ENCODE assay signal across 9 mouse cellular contexts in the genomic region with DNA sequence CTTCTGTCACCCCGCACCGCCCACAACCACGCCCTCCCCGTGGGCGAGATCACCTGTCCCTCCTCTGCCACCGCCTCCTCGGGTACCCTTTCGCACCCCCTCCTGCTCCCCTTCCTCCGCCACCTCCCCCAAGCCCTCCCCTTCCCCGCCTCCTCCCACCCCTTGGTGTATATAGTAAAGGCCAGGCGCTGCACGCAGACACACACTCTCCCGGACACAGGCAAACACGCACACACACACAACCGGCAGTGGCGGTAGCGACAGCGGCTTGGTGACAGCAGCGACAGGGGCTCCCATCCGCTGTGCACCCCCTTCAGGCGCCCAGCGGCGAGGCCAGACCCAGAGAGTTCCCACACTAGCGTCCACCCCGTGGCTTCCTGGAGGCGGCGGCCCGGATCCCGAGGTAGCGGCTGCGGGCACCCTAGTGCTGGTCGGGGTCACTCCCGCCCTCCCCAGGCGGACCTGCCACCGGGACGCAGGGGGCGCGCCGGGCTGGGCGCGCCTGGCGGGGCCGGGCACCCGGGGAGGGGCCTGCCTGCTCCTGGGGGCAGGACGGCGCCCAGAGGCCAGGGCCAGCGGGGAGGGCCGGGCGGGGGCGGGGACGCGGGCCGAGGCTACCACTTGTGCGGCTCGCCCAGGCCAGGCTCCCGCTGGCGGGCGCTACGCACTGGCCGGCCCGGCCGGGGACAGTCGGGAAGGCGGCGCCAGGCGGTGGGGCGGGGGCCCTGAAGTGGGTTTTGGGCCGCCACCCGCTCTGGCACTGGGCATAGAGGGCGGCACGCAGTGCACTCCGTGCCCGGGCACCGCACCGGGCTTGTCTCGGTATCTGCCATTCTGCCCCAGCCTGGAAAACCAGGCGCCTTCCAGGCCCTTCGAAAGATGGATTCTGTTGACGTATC. TPM values are rescaled to one million over a fixed set of nuclear protein-coding genes. Genes with fewer than 3 reads are reported as not detected.
DNase-seq lines count a peak whose midpoint lies in the region; ATAC-seq and TF ChIP-seq lines count a peak whose summit lies in the region.
"Had no signal": no experiment of that assay in that cellular context is flagged by ENCODE, and none has a peak within 500 bp of the region (broad histone marks: within the 10 kb centered on the region; RNA-seq: fewer than 3 reads in every experiment).

TSS of gene Rai2 (plus strand) at position 205 of the 899 bp plus-strand sequence.

- peak within 1 kb of the TSS; percentile 54 for H3K9ac ChIP-seq in intestine, embryonic 14.5 days (ENCODE audit: low read length)
- H3K9ac ChIP-seq in limb, embryonic 15.5 days, result no peak within 1 kb of the TSS
- H3K9ac ChIP-seq in midbrain, postnatal 0 days (replicated peaks; ENCODE audit: low read length, poor library complexity, severe bottlenecking), result peak within 1 kb of the TSS; percentile 76

- TF ChIP-seq CTCF in midbrain, postnatal 0 days (IDR thresholded peaks at IDR 0.05), result no peak; the same call in 1 of the 2 replicates

- peak within 1 kb of the TSS; percentile 53 for H3K4me2 ChIP-seq in intestine, embryonic 14.5 days (ENCODE audit: low read length)
- peak within 1 kb of the TSS; percentile 88 for H3K4me2 ChIP-seq in limb, embryonic 15.5 days
- peak within 1 kb of the TSS; percentile 68 for H3K4me2 ChIP-seq in midbrain, postnatal 0 days (ENCODE audit: low read depth, low read length, poor library complexity, severe bottlenecking)

- no peaks in the 10 kb centered on the region for H3K36me3 ChIP-seq in intestine, embryonic 14.5 days (ENCODE audit: control insufficient read depth, insufficient read depth, low read length)
- no peaks in the 10 kb centered on the region for H3K36me3 ChIP-seq in limb, embryonic 15.5 days
- H3K36me3 ChIP-seq in midbrain, postnatal 0 days (ENCODE audit: insufficient read depth, low read length), result no peaks in the 10 kb centered on the region

- H3K27me3 ChIP-seq in intestine, embryonic 14.5 days (replicated peaks; ENCODE audit: control insufficient read depth, insufficient read depth, low read length), result peaks cover 31% of the 10 kb centered on the region
- peaks cover 62% of the 10 kb centered on the region for H3K27me3 ChIP-seq in limb, embryonic 15.5 days
- H3K27me3 ChIP-seq in midbrain, postnatal 0 days (ENCODE audit: insufficient read depth, low read length), result peaks cover 8% of the 10 kb centered on the region; the same call in 1 of the 2 replicates

- peak; percentile 81 for ATAC-seq in intestine, embryonic 14.5 days (replicated peaks; ENCODE audit: low FRiP score, low TSS enrichment, low read depth)
- ATAC-seq in limb, embryonic 15.5 days (ENCODE audit: insufficient number of reproducible peaks, low FRiP score, low TSS enrichment, low read depth), result 0 out of 2 replicates have a peak, but pooled peaks have one; percentile 63
- peak; percentile 83 for ATAC-seq in midbrain, postnatal 0 days (ENCODE audit: low FRiP score)

- peak; percentile 48 to 50 for DNase-seq in lung, adult 18-20 months
- DNase-seq in lung, postnatal 25 days (ENCODE audit: low spot score), result no peak
- peak; percentile 20 to 40 for DNase-seq in cerebellum, postnatal 4 days (ENCODE audit: low spot score in 2 of 2)
- peak; percentile 20 to 23 for DNase-seq in gastrocnemius, postnatal 4 days (ENCODE audit: low spot score in 2 of 2)
- peak; percentile 64 for DNase-seq in intestine, embryonic 14.5 days (ENCODE audit: low spot score)
- DNase-seq in midbrain, postnatal 0 days (ENCODE audit: low spot score), result peak; percentile 71
- DNase-seq in spleen, postnatal 4 days (ENCODE audit: low spot score in 2 of 2), result no peak

- H3K4me3 ChIP-seq in intestine, embryonic 14.5 days (ENCODE audit: low read depth, low read length), result peak within 1 kb of the TSS; percentile 45
- H3K4me3 ChIP-seq in limb, embryonic 15.5 days, result peak within 1 kb of the TSS; percentile 49
- H3K4me3 ChIP-seq in midbrain, postnatal 0 days (ENCODE audit: low read depth, low read length), result peak within 1 kb of the TSS; percentile 57

- 17% methylated on average over 45 of the region's 79 CpGs for WGBS in intestine, embryonic 14.5 days
- WGBS in limb, embryonic 15.5 days, result 24% methylated on average over 50 of the region's 79 CpGs
- 32% methylated on average over 48 of the region's 79 CpGs for WGBS in midbrain, postnatal 0 days

- H3K27ac ChIP-seq in intestine, embryonic 14.5 days (ENCODE audit: low read depth), result peak within 1 kb of the TSS; percentile 43; the same call in 1 of the 2 replicates
- H3K27ac ChIP-seq in limb, embryonic 15.5 days, result no peak within 1 kb of the TSS
- H3K27ac ChIP-seq in midbrain, postnatal 0 days (ENCODE audit: low read depth, low read length), result peak within 1 kb of the TSS; percentile 77

- no peaks in the 10 kb centered on the region for H3K9me3 ChIP-seq in intestine, embryonic 14.5 days (ENCODE audit: control insufficient read depth, low read length)
- H3K9me3 ChIP-seq in limb, embryonic 15.5 days, result no peaks in the 10 kb centered on the region
- no peaks in the 10 kb centered on the region for H3K9me3 ChIP-seq in midbrain, postnatal 0 days (ENCODE audit: low read length)

- H3K4me1 ChIP-seq in intestine, embryonic 14.5 days (replicated peaks; ENCODE audit: control insufficient read depth, insufficient read depth, low read length), result no peaks in the 10 kb centered on the region
- no peaks in the 10 kb centered on the region for H3K4me1 ChIP-seq in limb, embryonic 15.5 days
- H3K4me1 ChIP-seq in midbrain, postnatal 0 days (ENCODE audit: insufficient read depth, low read length), result no peaks in the 10 kb centered on the region; the same call in 1 of the 2 replicates

RNA-seq across cellular contexts. Expression of gene Rai2, which starts in this region (rescaled TPM):
- 10 to 100 TPM; 45.8 to 46.3 TPM for total RNA-seq in gastrocnemius, postnatal 4 days (2021)
- polyA plus RNA-seq in intestine, embryonic 14.5 days (2014; fragmentation: Nextera tagmentation; extraction: Ambion mirVana), result 16.3 and 18.2 TPM in 2 replicates
- polyA plus RNA-seq in limb, embryonic 15.5 days (2015; fragmentation: Nextera tagmentation; extraction: Ambion mirVana), result 4.5 and 8.3 TPM in 2 replicates
- 6.6 and 8.8 TPM in 2 replicates for total RNA-seq in midbrain, postnatal 0 days (2014; rRNA removed)
- polyA plus RNA-seq in midbrain, postnatal 0 days (2015; fragmentation: Nextera tagmentation; extraction: Ambion mirVana), result 7.8 and 9.5 TPM in 2 replicates
- total RNA-seq: MEL had no signal

Comparison
In these comparisons a context has a peak if more than half of its experiments do, and no peak if none do; other contexts are left out.
1. DNase-seq: peak in lung, adult 18-20 months (2 of 2), cerebellum, postnatal 4 days (2 of 2), gastrocnemius, postnatal 4 days (2 of 2), intestine, embryonic 14.5 days (single experiment) and midbrain, postnatal 0 days (single experiment); none in lung, postnatal 25 days (single experiment) and spleen, postnatal 4 days (0 of 2).
2. Peak in every context shown above with its lines, with median percentiles within 50 percentile points of each other: ATAC-seq, H3K4me2 ChIP-seq and H3K4me3 ChIP-seq.